Mouse (Mus musculus) heart, postnatal 14 days (tissue): Measurements from ENCODE around the gene A730009L09Rik. TPM values are rescaled to one million over a fixed set of nuclear protein-coding genes. Genes with fewer than 3 reads are reported as not detected.
A peak's percentile ranks its signal among the peaks of the same experiment; 100 is the strongest.

Experiments used
- DNase-seq, 2 experiments: peaks; one replicate each; pipeline ENCODE4 v3.0.0; 2021 to 2022
- intact Hi-C: fragments of 180-260 bp; cut with DNase I; formaldehyde crosslinking; loops from one replicate; pipeline ENCODE4 v1.15.1; 2025
- long read RNA-seq, 2 experiments: library from polyadenylated mRNA; stranded (forward); transcript quantifications; one replicate each; pipeline ENCODE4 v2.0.0; 2021
- total RNA-seq, 2 experiments: library from RNA; stranded (reverse); gene quantifications; 2 replicates each; pipeline ENCODE4 v1.2.3; 2021

Gene A730009L09Rik
- not detected for total RNA-seq
- long read RNA-seq, experiment 1 = 0 reads
- long read RNA-seq, experiment 2 = 0 reads

DNA sequence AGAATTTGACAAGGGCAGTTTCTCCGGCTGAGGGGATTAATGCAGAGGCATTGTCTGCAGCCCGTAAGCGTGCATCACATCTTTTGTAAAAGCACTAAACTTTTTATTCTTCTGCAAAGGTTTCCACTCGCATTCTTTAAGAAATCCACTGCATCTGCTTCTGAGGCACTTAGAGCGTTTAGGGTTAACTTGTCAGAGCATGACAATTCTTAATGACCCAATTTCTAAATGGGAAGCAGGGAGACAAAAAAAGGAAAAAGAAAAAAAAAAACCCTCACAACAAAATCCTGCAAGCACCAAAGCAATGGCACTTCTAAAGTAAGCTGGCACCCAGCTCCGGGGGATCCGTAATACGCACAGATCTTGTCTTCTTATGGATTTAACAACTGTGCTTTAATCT lies at the start of gene A730009L09Rik:
Gene A730009L09Rik, plus strand, starts transcription at position 301 of the 400 bp plus-strand sequence.
- intact Hi-C loops = no loop called here
- DNase-seq = no peak

DNA sequence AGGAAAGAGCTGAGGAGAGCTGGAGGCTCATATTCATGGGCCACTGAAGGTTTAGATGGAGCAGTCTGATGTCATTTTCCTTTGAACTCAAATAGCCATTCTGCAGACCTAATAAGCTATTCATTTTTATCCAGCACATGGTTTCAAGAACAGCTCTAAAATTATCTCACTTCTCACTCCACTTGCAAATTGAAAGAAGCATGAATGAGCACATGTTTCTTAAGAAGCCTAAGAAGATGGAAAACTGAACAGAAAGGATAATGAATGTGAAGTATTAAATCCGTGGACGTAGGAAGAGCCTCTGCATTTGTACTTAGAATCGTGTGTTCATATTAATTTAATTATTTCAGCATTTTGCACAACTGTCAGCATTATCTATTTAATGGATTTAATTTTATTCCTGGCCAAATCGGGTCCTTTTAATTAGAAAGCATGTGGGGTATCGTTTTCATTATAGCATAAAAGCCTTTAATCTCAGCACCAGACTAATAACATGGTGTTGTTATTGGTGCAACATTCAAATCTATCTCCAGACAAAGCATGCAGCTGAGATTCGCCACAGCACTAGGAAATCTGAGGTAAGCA lies 49.2 kb upstream of the A730009L09Rik start:
- no peak for DNase-seq
- intact Hi-C loops = no loop called here

DNA sequence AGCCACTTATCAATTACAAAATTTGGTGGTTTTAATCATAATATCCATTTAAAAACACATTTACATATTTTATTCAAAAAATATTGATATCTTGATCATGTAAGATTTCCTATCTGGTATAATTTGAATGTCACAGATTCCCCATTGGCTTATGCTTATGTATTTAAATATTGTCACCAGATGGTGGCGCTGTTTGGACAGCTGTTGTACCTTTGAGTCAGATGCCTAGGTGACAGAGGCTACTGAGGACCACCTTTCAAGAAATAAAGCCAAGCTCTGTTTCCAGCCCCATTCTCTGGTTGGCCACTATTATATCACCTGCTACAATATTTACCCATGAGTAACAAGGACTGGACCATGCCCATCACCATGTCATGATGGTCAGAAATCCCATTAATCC lies 46.0 kb upstream of the A730009L09Rik start:
- intact Hi-C loops = no loop called here
- DNase-seq = no peak

DNA sequence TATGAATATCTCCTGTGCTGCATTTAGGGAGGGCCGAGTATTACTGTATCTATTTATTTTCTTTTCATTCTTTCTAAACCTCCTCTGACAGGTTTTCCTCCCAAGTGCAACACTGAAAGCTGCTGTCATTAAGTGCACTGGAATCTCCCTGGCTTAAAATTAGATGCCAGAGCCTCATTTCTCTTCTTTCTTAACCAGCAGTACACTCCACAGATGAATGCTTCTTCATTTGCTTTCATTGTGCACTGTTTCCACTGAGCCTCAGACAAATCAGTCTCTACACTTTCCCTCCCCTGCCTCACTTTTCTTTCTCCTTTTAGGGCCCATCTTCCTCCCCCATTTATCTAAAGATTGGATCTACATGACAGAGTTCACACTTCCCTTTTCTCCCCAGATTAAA lies 44.9 kb upstream of the A730009L09Rik start:
- intact Hi-C loops = no loop called here
- no peak for DNase-seq

DNA sequence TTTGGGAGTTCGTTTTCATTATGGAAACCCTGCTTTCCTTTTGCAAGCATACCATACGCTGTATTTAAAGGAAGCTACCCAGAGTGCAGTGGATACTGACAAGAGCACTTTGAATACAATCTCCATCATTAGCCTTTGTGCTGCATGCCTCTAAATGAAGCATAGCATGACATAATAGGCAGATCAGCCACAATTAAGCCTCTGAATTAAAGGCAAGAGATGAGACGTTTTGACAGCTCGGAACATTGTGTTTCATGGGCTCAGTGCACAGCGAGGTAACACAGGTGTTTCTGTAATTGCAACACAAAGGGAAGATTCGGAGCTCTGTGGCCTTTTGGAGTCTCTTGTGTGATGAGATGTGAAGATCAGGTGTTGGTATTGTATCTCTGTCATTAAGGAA lies 41.5 kb upstream of the A730009L09Rik start:
- intact Hi-C loops = no loop called here

DNA sequence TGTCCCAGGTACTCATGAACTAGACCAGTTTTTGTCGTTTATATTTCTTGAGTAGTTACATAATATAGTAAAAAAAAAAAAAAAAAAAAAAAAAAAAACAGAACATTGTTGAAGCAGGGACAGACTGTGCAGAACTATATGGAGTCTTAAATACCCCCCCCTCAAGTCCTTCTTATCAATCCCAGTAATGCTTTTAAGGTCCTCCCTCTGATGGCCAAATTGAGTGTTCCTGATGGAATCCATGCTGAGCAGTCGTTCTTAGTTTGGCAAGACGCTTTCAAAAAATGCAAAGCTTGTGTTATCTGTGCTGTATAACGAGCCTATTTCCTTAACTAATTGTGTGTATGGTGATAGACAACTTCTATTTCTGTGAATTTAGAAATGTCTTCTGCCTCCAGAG lies 40.2 kb upstream of the A730009L09Rik start:
- no peak for DNase-seq
- intact Hi-C loops = no loop called here

More for the DNA sequence above, 41.5 kb upstream of the A730009L09Rik start:
- no peak for DNase-seq

DNA sequence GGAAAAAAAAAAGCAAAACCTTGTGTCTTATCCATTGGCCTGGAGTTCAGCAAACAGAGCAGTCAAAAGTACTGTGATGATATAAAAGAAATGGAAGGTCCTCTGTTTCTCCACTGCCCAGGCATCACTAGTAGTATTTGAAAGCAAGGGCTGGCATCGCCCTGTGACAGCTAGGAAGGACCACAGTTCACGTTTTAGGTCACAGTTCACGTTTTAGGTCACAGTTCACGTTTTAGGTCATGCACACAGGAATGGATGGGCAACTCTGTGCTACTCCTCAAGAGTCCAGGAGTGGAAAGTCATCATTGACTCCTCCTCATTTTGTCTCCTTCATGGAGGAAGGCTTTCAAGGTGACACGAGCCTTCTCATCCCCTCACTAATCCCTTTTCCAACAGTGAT lies 38.0 kb upstream of the A730009L09Rik start:
- DNase-seq = no peak
- intact Hi-C loops = no loop called here

DNA sequence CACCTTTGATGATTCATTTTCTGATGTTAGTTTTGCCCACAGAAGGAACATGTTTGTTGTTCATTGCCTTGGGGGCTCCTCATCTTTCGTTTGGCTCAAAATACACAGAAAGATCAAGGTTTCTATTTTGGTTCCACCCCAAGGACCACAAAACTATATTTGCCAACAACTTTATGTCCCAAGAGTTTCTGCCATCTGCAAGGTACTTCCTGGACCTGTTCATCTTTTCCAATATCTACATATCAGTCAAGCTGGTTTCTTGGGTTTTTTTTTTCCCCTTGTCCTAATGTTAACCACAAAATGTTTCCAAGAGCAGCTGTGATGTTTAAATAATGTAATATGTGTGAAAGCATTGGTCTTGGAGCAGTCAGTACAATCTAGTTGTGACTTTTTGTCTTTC lies 37.4 kb upstream of the A730009L09Rik start:
- intact Hi-C loops = no loop called here
- no peak for DNase-seq

DNA sequence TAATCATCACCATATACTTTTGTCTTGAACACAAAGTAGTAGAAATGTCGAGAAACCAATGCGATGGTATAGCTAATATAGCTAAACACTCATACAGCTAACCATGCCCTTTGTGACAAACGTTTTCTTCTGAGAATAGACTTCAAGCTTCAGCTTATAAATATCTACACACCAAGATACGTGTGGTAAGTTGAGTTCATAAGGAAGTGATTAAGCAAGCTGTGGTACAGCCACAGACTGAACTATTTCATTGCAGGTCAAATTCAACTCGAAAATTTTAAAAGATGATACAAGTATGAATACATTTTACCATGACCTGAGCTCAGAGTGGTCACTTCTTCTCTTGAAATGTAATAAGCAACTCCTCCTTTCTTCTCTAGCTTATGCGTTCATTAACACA lies 37.0 kb upstream of the A730009L09Rik start:
- intact Hi-C loops = no loop called here
- no peak for DNase-seq

DNA sequence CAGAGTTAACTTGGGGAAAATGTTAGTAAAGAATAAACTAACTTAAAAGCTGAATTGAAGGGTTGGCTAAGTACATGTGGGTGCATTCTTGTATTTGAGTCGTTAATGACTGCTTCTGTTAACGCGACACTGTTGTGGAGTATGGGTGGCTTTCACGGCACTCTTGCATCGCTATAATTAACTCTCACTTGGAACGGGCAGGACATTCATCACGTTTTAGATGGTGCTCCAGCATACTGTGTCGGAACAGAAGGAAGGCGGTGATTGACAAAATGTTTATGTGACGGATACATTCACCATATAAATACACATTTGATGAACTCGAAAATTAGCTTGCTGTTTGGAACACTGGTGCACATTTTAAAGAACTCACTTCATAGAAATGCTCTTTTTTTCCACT lies 29.0 kb upstream of the A730009L09Rik start:
- no peak for DNase-seq
- intact Hi-C loops = no loop called here

DNA sequence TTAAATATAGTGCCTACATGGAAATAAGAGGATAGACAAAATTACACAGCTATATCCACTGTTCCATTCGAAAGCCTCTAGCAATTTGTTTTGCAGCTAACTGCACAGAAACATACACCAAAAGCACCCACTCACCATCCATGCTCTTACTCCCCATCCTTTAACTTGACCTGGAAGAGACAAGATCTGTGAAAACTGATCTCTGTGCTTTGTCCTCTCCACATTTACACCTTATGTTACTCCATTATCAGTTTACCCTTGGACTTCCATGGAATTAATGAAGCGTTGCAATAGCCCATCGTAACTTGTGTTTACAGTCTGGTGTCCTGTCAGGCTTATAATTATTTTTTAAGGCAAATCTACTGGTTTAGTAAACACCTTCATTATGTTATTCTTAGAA lies 20.1 kb upstream of the A730009L09Rik start:
- intact Hi-C loops = no loop called here
- DNase-seq = no peak

DNA sequence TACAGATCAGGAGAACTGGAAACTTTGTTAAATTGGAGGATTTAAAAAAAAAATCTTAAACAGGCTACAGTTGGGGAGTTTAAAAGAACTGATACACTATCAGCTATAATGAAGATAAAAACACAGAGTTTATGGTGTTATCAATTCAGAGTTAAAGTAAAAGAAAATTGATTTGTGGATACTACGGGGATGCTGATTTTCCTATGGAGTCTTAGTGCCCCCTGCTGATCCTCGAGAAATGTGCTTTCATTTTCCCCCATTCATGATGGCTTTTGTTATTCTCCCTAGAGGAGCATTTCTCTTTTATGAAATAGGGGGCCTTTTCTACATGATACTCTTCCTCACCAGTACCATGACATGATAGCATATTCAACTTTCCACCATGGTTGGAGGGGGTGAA lies 19.5 kb upstream of the A730009L09Rik start:
- no peak for DNase-seq
- intact Hi-C loops = no loop called here

DNA sequence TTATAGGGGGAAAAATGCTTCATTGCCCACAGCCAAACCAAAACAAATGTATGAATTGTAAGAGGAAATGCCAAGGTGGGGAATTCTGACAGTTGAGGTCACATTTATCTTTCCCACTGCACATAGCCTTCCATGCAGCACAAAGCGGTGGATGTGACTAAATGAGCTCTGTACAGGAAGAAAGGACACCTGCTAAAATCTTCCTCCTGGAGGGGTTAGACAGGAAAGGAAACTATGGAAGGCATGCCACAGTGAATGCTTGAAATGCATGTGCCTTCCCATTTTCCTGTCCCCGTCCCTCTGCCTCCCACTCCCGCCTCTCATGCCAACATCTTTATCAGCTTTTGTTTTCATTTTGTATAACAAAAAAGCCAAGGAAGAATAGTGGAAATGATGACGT lies 7.2 kb upstream of the A730009L09Rik start:
- intact Hi-C loops = no loop called here
- no peak for DNase-seq

DNA sequence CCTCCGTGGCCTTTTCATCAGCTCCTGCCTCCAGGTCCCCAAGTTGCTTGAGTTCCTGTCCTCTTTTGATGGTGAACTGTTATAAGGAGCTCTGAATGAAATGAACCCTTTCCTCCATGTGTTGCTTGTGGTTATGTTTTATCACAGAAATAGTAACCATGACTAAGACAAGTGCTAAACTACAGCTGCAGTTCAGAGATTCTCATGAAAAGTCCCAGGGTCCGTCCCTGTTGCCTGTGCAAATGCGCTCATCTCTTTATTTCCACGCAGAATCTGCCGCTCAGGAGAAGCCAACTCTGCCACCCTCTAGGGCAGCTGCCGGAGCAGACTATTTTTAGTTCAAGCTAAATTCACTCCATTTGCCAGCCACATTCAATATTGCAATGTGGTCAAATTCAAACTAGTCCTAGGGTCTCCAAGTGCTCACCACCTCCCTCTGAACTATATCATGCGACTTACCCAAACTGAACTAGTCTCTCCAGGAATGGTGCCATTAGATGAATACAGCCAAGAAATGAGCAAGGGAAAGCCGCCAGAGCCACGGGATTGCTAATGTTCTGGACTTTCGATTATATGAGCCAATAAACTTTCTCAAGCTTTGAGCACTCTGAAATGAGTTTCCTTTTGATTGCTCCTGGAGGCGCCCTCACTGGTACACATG lies 7.2 kb downstream of the A730009L09Rik start:
- intact Hi-C loops = no loop called here

DNA sequence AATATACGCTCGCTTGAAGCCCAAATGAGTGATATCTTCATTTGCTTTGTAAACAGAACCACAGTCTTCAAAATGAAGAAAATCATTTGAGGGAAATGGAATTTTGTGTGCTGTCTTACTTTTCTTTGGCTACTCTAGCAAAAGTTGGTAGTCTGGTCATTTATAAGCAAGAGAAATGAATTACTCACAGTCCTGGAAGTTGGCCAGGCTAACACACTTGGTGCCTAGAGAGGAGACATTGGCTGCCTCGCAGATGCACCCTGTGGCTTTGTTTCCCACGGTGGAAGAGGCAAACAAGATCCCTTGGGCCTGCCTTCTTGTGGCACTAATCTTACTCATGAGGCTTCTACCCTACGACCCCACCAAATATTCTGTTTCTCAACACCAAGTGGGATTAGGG lies 8.1 kb downstream of the A730009L09Rik start:
- intact Hi-C loops = no loop called here
- DNase-seq = no peak

More for the DNA sequence above, 7.2 kb downstream of the A730009L09Rik start:
- DNase-seq = no peak

DNA sequence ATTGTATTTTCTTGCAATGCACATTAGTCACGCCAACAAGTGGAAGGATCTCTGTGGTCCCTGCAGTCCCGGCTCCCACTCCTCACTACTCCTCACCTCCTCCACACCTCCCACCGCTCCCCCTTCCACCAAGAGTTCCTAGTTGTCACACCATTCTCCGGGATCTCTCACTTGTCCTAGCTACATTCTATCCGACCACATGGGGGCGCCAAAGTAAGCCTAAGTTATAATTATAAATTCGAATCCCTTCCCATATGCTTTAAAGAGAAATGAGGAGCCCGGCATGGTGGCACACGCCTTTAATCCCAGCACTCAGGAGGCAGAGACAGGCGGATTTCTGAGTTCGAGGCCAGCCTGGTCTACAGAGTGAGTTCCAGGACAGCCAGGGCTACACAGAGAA lies 12.5 kb downstream of the A730009L09Rik start:
- DNase-seq = peak; percentile 53 to 66
- intact Hi-C loops = loop anchor here (2.0 kb wide), 1 partner anchor 33 kb away; no protein-coding TSS in a partner anchor

DNA sequence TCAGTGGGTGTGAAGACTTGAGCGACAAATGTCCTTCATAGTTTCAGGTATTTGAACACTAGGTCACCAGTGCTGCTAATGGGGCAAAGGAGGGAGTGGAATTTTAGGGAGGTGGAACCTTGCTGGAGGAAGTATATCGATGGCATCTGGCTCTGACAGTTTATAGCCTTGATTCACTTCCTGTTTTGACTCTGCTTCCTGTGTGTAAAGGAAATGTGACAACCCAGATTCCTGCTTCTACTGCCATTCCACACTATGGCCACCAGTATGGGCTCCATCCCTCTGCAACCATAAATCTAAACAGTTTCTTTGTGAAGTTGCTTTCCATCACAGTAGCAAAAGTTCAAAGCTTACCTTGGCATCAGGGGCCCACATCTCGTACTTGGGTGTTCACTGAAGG lies 17.9 kb downstream of the A730009L09Rik start:
- no peak for DNase-seq
- intact Hi-C loops = no loop called here

DNA sequence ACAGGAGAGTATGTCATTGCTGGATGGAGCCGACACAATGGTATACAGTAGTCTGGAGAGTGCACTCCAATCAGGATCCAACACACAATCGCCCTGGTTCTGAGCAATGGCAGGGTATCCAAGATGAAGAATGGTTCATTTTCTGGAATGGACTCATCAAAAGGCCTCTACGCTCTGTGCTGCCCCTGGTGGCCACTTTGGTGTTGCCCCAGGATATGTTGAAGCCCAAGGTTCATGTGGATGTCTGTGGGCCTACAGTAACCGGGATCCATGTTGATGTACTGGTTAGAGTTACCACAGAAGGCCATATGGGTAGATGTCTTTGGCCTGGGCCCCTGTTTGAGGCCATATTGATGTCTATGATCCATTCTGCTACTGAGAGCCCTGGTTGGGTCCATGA lies 31.1 kb downstream of the A730009L09Rik start:
- intact Hi-C loops = no loop called here
- DNase-seq = no peak

DNA sequence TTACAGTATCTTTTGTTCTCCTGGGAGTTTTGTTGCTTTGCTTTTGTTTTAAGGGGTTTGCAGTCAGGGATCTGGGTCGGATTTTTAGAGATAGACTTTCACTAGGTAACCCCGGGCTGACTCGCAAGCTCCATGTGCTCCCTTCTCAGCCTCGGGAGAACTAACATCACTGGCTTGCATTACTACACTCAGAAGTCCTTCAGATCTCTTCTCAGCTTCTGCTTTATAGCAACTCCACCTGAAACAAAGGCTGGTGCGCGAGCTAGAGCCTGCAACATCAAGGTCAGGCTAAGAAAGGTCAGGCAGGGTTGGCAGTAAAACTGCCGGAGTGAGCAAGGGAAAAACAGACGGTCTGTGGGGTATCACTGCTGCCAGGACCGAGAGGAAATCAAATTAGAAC lies 34.2 kb downstream of the A730009L09Rik start:
- no peak for DNase-seq
- intact Hi-C loops = no loop called here

DNA sequence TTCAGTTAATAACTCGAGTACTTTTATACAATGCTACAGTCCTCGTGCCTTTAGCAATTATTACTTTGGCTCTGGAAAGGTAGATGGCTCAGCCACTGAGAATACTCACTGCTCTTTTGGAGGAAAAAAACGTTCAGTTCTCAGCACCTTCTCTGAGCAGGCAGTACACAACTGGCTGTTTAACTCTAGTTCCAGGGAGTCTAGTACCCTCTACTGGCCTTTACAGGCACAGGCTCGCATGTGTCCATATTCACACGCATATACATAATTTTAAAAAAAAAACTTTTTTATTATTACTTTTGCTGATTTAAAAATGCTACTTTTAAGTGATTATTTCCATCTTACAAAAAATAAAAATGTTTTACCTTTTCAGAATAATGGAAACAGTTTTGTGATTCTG lies 35.5 kb downstream of the A730009L09Rik start:
- intact Hi-C loops = no loop called here
- no peak for DNase-seq

DNA sequence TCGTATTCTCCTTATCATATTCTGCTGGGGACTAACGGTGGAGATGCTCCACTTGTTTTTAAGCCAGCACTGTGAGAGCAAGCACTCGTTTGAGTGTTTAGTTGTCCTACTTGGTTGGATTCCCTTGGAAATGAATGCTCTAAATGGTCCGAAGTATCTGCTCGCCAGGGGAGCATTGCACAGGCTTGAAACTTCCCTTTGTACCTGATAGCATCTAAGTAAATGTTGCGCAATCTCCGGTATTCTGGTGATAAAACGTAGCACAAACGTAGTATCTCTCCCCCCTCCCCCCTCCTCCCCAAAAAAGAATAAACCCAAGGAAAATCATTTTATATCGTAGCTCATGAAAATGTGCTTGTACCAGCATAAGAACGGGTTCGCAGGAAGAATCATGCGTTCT lies 39.1 kb downstream of the A730009L09Rik start:
- no peak for DNase-seq
- intact Hi-C loops = no loop called here

DNA sequence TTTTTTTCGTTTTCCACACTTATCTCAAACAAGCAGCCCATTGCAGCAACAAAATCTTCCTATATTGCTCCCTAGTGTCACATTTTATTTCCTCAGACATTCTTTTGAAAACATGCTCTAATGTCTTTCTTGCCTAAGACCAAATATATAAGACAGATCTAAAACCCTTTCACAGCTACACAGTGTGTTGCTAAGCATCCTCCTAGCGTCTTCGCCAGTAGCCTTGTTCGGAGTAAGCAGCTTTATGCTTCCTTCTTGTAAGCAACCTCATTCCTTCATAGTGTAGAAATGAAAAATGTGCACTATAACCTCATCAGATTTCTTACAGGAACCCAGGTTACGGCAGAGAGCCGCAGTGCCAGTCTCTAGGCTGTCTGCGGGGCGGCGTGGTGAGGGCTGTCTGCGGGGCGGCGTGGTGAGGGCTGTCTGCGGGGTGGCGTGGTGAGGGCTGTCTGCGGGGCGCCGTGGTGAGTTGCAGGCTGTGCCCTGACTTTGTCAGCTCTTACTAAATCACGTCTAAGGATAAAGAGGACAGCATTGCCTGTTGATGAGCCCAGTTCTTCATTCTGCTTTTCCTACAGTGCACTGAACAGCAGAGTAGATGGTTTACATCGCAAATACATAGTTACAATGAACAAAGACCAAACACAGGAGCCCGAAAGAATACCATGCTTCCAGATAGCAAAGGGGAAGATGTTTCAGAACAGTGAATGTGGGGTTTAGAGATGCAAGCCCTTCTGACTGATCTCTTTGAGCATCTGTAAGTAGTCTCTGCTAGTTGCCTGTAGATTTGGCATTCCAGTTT lies 43.4 kb downstream of the A730009L09Rik start:
- intact Hi-C loops = no loop called here

More for the DNA sequence above, 43.4 kb downstream of the A730009L09Rik start:
- DNase-seq = no peak
